Mouse (Mus musculus) B cell, adult 2 months (primary cell): Measurements from ENCODE around the gene Olfr60.

Experiments
- DNase-seq, 2 experiments: peaks; one replicate each; pipeline ENCODE4 v3.0.0; 2022

Gene Olfr60

DNA sequence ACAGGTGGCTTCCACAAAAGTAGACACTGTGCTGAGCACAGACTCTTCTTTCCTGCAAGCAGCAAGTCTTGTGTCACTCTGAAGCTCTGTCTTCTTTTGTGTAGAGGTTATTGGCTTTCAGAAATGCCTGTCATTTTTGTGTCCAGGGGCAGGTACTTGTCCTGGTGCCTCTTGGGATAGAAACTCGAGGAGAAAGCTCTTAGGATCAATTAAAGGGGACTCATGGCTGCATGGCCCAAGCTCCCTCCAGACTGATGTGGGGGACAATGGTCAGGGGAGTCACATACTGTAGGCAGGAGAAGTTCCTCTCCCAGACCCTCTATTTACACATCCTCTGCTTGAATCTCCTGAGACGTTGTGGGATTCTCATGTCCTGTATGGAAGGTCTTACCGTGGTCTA is at the start of gene Olfr60:
Gene Olfr60 (minus strand): TSS at position 101 of the 400 bp plus-strand sequence.
- no peak for DNase-seq

DNA sequence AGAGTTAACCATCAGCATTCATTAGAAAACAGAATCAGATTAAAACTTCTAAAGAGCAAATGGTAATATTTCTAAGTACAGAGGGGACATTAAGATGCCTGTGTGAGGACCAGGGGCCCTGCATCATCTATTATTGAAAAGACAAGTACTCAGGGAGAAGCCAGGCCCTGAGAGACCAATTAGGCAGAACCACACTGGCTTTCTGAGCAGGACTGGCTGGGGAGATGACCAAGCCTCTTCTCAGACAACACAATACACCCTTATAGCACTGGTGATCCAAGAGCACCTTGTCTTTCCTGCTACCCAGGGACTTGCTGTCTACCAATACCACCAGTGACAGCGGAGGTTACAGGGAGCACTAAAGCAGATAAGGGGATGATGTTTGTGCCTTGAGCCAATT is 41.3 kb upstream of the Olfr60 start, which contains the start of gene Olfr531:
Gene Olfr531 (minus strand): TSS at position 101 of the 400 bp plus-strand sequence.
- DNase-seq = no peak

DNA sequence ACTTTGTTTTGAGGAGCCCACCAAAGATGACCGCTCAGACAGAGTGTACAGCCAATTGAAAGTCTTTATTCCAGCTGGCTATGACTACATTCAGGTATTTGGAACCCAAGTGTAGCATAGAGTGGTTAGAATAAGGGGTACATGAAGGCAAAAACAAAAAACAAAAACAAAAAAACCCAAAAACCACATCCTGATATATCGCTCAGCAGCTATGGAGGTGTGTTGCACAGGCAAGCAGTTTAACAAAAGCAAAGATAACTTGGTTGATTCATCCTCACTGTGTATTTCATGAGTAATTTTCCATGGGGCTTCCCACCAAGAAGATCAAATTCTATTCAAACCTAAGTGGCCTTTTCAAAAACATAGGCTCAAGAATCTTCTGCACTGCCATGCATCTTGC is 15.4 kb upstream of the Olfr60 start:
- no peak for DNase-seq

DNA sequence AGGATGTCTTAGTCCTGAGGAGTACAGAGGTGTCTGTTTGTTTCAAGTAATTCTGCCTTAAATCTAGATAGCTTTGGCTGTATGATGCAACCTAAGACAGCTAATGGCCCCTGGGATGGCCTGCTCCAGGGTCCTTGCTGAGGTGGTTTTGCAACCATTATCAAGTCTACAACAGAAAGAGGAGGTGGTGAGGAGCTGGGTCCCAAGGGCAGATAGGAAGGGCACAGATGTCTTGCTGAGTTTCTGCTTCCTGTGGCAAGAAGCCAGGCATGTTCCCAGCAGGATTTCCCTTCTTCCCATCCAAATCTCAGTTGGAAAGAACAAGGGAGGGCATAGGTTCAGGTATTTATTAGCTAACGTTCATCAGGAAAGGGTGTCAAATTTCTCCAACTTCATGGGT is 14.8 kb upstream of the Olfr60 start, which contains the start of gene Olfr530:
Gene Olfr530 (minus strand): TSS at position 101 of the 400 bp plus-strand sequence.
- DNase-seq = no peak

DNA sequence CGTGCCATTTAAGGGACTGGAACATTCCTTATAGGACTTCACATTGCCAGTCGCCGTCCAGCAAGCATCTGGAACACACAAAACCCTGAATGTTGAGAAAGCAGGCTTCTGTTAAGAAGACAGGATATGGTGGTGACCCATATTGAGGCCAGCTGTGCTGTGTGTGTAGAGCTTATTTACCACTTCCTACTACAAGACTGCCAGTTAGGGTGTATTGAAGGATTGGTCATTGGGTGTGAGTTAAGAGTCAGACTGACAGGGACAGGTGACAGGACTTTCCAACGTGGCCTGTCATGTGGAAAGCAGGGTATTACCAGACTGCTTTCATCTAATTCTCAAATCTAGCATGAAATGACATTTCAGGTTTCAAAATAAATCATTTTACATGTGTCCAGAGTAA is 12.8 kb upstream of the Olfr60 start:
- no peak for DNase-seq

DNA sequence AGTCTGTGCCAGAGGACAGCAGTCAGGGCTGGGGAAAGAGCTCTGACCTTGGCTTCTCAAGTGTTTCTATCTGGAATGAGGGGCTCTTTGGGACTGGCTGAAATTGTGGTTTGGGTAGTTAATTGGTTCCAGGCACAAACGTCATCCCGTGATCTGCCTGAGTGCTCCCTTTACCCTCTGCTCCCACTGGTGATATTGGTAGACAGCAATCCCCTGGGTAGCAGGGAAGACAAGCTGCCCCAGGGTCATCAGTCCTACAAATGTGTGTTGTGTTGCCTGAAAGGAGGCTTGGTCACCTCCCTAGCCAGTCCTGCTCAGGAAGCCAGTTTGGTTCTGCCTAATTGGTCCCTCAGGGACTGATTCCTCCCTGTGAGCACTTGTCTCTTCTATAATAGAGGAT is 27.8 kb downstream of the Olfr60 start, which contains the start of gene Olfr527:
Gene Olfr527 (plus strand): TSS at position 301 of the 400 bp plus-strand sequence.
- no peak for DNase-seq

DNA sequence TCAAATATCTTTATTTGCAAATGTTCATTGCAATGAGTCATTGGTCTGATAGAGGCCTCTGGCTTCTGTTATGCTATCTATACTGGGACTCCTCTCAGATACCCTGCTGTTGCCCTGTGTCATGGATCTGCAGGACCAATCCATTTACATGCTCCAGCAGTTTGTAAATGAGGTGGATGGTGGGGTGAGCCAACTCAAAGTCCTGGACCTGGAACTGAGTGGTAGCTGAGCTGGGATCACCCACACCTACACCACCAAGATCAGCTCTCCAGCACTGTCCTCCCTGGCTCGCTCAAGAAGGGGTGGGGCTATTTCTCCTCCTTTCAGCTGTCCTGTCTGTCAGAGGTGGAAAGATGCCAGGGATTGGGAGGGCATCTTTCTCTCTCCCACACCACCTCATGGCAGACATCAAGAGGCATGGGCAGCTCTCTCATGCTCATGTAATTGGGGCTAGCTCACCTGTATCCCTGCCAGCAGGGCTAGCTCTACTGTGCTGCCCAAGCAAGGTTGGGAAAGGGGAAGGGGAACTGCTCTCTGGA is 31.6 kb downstream of the Olfr60 start:
- no peak for DNase-seq

DNA sequence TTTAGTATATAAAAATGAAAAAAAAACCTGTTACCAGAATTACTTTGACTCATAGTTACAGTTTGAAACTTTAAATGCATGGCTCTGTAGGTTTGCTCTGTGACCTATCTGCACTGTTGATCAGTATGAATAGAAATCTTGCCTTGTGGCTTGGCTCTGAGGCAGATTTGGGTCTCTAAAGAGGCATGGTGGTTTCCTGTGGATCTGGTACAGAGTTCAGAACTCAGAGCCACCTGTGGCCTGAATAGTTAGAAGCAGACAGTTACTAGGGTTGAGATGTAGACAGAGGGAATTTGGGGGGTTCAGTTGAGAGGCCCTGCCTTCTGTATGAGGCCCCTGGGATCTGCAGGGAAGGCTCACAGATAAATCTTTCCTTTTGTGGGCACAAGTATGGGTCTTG is 40.3 kb downstream of the Olfr60 start:
- DNase-seq = no peak

DNA sequence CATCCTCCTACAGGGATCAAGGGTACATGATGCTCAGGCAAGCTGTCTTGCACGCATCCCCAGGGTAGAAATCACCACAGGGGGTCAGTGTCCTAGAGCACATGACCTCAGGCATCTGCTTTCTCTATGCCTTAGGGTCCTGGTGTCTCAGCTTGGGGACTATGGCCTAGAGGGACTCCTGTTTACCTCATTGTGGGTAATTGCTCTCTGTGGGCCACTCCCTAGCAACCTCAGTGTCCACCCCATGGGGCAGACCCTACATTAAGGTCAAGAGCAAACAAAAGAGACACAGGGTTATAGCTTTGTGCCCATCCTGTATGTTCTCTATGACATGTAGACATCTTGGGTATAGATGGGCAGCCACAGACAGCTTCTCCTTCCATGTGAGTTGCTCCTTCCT is 40.9 kb downstream of the Olfr60 start, which contains the start of gene Olfr525:
Gene Olfr525 (plus strand): TSS at position 301 of the 400 bp plus-strand sequence.
- DNase-seq = no peak

DNA sequence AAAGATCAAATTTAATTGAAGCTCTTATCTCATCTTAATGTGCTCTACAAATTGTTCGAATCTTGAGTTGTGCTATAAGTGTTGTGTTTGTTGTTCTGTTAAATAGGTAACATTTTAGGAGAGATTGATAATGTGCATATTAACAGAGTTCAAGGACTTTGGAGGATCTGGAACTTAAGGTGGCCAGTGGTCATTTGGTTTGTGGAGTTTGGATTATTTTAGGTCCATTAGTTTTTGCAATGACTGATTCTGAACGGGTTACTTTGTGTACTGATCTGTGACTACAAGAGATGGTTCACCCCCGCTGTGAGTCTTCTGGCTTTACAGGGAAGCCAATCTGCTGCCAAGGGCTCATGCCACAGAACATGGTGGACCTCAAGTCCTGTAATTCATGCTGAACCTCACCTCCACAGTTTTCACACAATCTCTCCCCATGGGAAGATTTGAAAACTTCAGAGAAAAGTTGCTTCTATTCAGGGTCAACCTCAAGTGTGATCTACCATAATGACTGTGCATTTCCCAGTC is 41.5 kb downstream of the Olfr60 start:
- DNase-seq = no peak

DNA sequence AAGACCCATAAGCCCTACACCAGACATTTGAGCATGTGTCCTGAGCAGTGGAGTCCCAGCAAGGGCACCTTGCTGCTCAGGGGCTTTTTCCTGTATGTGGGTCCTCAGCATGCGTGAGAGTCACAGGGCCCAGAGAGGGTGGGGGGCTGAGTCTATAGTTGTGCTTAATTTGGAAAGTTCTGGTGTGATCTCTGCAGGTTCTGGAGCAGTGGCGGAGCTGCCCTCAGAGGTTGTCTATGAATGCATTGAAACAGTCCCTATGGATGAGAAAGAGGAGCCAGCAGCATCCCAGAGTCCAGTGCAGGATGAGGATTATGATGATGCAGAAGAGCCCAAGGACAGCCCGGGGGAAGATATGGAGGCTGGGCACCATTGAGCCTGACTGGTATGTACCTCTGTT is 62.1 kb downstream of the Olfr60 start:
- no peak for DNase-seq

DNA sequence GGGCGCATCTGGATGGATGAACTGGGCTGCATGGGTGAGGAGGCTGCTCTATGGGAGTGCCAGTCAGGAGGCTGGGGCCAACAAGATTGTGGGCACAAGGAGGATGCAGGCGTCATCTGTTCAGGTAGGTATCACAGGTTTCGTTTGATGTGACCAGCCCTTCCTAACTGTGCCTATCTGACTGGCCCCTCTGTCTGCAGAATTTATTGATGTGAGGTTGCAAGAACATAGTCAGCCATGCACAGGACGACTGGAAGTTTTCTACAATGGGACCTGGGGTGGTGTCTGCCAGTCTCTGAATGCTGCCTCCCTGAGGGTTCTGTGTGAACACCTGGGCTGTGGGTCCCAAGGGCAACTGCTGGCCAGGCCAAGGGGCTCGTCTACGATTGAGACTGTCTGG is 64.6 kb downstream of the Olfr60 start:
- DNase-seq = no peak

DNA sequence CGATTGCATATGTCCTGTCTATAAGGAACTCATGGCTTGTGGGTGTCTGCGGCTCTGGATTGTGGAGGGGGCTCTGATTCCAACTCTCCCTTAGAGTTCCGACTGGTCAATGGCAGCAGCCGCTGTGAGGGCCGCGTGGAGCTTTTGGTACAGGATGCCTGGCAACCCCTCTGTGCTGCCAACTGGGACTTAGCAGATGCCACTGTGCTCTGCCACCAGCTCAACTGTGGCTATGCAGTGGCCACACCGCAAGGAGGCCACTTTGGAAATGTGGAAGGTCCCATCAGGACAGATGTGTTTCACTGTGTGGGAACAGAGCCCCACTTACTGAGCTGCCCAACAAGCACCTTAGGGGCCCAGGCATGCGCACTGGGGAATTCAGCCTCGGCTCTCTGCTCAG is 65.7 kb downstream of the Olfr60 start:
- DNase-seq = no peak
